Mouse (Mus musculus): ENCODE results near the gene Tmem121. TPM values are rescaled to one million over a fixed set of nuclear protein-coding genes. Genes with fewer than 3 reads are reported as not detected.

The Tmem121 gene
- polyA plus RNA-seq, 1 experiment: 66.9 TPM

DNA sequence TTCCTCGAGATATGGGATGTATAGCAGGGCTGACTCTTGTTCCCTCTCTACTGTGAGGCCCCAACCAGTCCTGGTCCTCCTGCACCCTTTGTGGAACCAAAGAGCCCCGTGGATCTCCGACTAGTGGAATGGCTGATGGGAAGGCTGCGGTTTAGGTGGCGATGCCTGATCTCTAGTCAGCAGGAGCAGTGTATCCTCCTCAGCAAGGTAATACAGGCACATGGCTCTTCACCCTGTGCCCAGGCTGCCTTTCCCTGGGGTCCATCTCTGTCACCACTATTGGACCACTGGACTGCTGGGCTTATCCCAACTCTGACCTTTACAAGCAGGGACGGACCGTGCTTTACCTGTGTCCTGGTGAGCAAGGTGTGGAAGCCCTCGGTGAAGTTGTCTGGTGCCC is 28.2 kb upstream of the Tmem121 start:
- no peak for DNase-seq (ENCODE audit: low read depth)
- TF ChIP-seq POLR2A (IDR thresholded peaks at IDR 0.05; ENCODE audit: borderline replicate concordance, extremely low read depth, insufficient read depth, insufficient read length, poor library complexity, severe bottlenecking): no peak
- TF ChIP-seq CTCF (IDR thresholded peaks at IDR 0.05; ENCODE audit: borderline replicate concordance, extremely low read depth, insufficient read depth, insufficient read length): no peak

DNA sequence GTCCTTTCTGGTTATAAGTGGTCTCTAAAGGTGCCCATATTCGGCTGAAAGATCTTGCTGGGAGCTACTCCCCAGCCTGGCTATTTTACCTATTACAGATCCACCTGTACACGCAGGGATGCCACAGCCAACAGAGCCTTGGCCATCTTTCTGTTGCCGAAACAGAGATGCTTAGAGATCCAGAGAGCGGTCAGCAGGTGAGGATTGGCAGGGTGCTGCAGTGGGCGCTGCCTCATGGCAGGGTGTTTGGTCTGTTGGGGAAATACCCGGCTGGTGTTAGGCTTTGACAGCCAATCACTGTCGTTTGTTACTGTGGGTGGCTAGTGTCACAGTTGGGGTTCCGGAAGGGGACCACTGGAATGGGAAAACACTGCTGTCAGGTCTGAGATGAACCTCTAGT is 27.8 kb upstream of the Tmem121 start:
- no peak for DNase-seq (ENCODE audit: low read depth)
- no peak for TF ChIP-seq POLR2A (IDR thresholded peaks at IDR 0.05; ENCODE audit: borderline replicate concordance, extremely low read depth, insufficient read depth, insufficient read length, poor library complexity, severe bottlenecking)
- TF ChIP-seq CTCF (IDR thresholded peaks at IDR 0.05; ENCODE audit: borderline replicate concordance, extremely low read depth, insufficient read depth, insufficient read length): no peak

DNA sequence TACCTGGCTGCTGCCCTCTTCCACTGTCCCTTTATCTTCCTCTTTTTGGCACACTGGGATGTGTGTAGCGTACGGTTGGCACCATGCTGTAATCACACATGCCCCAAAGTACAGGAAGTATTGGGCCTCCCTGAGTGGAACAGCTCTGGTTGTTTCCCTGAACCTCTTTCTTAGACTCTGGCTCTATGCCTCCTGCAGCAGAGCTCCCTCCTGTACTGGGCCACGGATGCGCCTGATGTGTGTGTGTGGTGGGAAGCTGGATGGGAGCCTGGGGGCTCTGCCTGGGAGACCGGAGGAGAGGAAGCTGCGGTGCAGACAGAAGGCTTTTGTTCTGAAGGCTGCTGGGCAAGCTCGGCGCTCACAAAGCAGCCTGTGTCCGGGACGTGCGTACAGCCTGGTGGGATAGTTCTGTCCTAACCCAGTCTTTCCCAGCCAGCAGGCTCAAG is 22.1 kb upstream of the Tmem121 start:
- DNase-seq (ENCODE audit: low read depth): peak; percentile 79
- TF ChIP-seq CTCF (IDR thresholded peaks at IDR 0.05; ENCODE audit: borderline replicate concordance, extremely low read depth, insufficient read depth, insufficient read length): no peak
- no peak for TF ChIP-seq POLR2A (IDR thresholded peaks at IDR 0.05; ENCODE audit: borderline replicate concordance, extremely low read depth, insufficient read depth, insufficient read length, poor library complexity, severe bottlenecking)

DNA sequence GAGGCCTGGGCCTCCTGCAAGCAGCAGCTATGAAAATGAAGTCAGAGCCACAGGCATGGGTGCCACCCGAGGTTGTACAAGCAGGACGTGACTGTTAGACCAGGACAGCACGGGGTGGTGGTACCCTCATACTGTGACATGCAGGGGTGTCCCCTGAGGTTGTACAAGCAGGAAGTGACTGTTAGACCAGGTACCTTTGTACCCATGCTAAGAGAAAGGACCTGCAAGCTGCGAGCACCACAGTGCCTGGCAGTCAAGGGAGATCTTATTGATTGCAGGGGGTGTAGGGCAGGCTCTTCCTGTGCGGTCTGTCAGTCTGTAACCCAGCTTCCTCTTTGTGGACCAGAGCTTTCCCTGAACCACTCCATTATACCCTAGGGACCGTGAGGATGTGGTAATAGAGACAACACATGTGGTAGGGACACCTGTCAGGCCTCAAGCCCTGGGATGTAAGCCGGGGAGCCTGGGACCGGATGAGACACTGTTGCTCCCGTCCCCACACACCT is 17.6 kb upstream of the Tmem121 start:
- TF ChIP-seq POLR2A (IDR thresholded peaks at IDR 0.05; ENCODE audit: borderline replicate concordance, extremely low read depth, insufficient read depth, insufficient read length, poor library complexity, severe bottlenecking): no peak
- no peak for TF ChIP-seq CTCF (IDR thresholded peaks at IDR 0.05; ENCODE audit: borderline replicate concordance, extremely low read depth, insufficient read depth, insufficient read length)
- no peak for DNase-seq (ENCODE audit: low read depth)

DNA sequence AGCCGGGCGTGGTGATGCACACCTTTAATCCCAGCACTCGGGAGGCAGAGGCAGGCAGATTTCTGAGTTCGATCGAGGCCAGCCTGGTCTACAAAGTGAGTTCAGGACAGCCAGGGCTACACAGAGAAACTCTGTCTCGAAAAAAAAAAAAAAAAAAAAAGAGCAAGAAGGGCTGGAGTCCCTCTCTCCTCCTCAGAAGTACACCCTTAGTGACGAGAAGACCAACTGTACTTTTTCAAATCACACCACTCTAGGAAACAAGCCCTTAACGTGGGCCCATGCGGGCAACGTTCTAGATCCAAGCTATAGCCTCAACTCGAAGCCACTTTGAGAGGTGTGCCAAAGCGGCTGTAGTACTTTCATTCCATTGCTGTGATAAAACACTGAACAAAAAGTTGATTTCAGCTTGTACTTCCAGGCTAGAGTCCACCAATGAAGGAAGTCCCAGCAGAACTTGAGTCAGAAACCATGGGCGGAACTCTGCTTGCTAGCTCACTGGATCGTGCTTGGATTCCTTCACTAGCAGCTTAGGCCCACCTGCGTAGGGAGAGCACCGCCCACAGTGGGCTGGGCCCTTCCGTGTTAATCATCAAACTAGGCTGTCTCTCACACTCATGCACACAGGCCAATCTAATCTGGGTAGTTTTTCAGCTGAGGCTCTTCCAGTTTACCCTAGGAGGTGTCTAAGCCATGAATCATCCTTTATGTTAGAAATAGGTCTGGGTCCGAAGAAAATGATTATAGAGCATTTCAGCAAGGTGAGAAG is 8.6 kb upstream of the Tmem121 start:
- no peak for DNase-seq (ENCODE audit: low read depth)
- no peak for TF ChIP-seq POLR2A (IDR thresholded peaks at IDR 0.05; ENCODE audit: borderline replicate concordance, extremely low read depth, insufficient read depth, insufficient read length, poor library complexity, severe bottlenecking)
- no peak for TF ChIP-seq CTCF (IDR thresholded peaks at IDR 0.05; ENCODE audit: borderline replicate concordance, extremely low read depth, insufficient read depth, insufficient read length)

DNA sequence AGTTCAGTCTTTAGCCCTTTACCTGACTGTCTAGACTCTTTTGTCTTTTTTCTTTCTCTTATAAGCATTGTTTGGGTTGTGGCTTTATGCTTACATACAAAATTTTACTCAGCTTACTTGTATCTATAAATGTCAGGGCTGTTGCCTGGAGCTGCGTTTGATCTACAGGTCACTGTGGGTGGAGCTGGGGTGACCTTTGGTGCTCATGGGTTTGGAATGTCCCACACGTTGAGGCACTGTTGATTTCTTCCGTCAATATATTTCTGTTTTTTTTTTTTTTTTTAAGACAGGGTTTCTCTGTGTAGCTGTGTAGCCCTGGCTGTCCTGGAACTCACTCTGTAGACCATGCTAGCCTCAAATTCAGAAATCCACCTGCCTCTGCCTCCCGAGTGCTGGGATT is 4.7 kb upstream of the Tmem121 start:
- no peak for TF ChIP-seq POLR2A (IDR thresholded peaks at IDR 0.05; ENCODE audit: borderline replicate concordance, extremely low read depth, insufficient read depth, insufficient read length, poor library complexity, severe bottlenecking)
- TF ChIP-seq CTCF (IDR thresholded peaks at IDR 0.05; ENCODE audit: borderline replicate concordance, extremely low read depth, insufficient read depth, insufficient read length): no peak
- DNase-seq (ENCODE audit: low read depth): no peak

DNA sequence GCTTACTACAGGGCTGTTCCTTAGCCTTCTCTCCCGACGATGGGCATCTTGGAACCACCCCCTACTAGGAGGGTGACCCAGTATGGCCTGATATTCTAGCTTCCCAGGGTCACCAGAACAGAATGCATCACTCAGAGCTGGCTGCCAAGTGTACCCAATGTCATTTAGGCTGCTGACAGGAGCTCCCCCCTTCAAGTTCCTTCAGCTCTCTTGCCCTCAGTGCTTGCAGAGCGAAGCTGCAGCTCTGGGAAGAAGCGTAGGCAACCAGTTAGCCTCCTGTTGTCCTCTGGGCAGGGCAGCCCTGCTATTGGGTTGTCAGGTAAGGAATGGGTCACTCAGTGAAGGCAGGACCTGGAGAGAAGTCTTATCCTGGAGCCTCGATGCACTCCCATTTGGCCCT is 785 bp upstream of the Tmem121 start:
- no peak for TF ChIP-seq CTCF (IDR thresholded peaks at IDR 0.05; ENCODE audit: borderline replicate concordance, extremely low read depth, insufficient read depth, insufficient read length)
- TF ChIP-seq POLR2A (IDR thresholded peaks at IDR 0.05; ENCODE audit: borderline replicate concordance, extremely low read depth, insufficient read depth, insufficient read length, poor library complexity, severe bottlenecking): no peak
- DNase-seq (ENCODE audit: low read depth): no peak

DNA sequence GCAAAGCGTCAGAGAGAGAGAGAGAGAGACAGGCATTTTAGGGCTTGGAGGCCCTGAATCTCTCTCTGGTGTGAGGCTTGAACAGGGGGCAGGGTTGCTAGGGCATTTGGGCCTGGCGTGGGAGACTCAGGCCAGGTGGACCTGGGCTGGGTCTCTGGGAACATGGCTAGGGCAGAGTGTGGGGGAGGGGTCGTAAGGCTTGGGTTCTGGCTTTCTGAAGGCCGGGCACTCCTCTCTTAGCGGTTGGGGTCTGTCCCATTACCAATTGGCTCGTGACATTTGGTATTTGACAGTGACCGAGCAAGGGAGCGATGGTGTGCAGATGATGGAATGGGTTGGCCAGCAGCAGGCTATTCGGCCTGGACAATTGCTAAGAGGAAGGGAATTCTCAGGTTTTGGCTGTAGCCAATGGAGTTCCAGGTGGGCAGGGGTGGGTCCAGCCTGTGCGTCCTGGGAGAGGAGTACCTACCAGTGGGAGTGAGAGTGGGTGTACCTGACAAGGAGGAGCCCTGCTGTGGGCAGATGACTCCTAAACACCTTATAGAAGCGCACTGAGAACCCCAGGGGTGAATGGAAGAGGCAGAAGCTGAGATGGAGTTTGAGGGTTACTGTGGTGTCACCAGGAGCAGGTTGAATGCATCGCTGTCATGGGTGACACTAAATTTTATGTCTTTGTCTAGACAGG is 738 bp downstream of the Tmem121 start:
- no peak for DNase-seq (ENCODE audit: low read depth)
- TF ChIP-seq POLR2A (IDR thresholded peaks at IDR 0.05; ENCODE audit: borderline replicate concordance, extremely low read depth, insufficient read depth, insufficient read length, poor library complexity, severe bottlenecking): no peak
- TF ChIP-seq CTCF (IDR thresholded peaks at IDR 0.05; ENCODE audit: borderline replicate concordance, extremely low read depth, insufficient read depth, insufficient read length): no peak

DNA sequence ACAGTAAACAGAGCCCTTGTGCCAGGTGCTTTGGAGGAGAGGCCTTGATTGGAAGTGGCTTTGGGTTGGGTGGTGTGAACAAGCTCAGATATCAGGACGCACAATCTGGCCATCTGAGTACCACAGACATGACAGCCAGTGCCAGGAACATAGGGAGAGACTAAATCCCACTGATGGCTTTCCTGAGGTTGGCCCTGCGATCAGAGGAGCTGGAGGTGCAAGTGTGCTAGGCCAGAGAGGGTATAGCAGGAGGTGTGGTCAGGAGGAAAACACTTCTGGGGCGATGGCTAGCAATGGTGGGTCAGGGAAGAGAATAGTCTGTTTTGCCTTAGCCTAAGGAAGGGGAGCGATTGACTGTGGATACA is 1.3 kb downstream of the Tmem121 start:
- TF ChIP-seq POLR2A (IDR thresholded peaks at IDR 0.05; ENCODE audit: borderline replicate concordance, extremely low read depth, insufficient read depth, insufficient read length, poor library complexity, severe bottlenecking) (no peak), CTCF (IDR thresholded peaks at IDR 0.05; ENCODE audit: borderline replicate concordance, extremely low read depth, insufficient read depth, insufficient read length) (no peak)
- no peak for DNase-seq (ENCODE audit: low read depth)

DNA sequence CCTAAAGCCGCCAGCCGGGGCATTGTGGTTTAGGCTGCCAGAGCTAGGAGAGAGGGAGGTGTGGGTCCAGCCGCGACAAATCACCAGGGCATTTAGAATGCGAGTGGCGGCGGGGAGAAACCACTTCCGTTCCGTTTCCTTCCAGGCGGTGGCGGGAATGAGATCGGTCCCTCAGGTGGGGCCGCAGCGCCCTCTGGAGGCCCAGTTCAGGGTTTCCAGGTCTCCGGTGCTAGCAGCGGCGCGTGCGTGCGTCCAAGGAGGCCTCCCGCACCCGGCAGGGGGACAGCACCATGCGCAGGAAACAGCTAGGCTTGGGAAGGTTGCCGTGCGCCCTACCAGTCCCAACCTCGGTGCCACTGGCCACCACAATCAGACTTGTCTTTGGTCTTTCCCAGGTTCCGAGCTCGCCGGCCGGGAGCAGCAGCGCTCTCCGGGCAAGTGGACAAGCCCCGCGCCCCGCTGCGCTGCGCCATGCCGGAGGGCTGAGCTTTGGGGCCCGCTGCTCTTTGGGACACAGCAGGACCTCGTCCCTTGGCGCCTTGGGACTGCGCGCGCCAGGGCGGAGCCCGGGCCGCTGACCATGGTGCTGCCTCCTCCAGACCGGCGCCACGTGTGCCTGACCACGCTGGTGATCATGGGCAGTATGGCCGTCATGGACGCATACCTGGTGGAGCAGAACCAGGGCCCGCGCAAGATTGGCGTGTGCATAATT is 2.0 kb downstream of the Tmem121 start:
- peak; percentile 92 for DNase-seq (ENCODE audit: low read depth)
- TF ChIP-seq CTCF (IDR thresholded peaks at IDR 0.05; ENCODE audit: borderline replicate concordance, extremely low read depth, insufficient read depth, insufficient read length) (peak; percentile 94), POLR2A (IDR thresholded peaks at IDR 0.05; ENCODE audit: borderline replicate concordance, extremely low read depth, insufficient read depth, insufficient read length, poor library complexity, severe bottlenecking) (peak; percentile 15; the same call in 1 of the 2 replicates)
